Mouse (Mus musculus) embryonic fibroblast, embryonic 13.5 days (primary cell): Measurements from ENCODE around the gene Snai1.

Source experiments
- CTCF ChIP-seq: IDR thresholded peaks from 2 replicates; pipeline ENCODE4 v1.5.1; 2011; ENCODE audit warnings: mild to moderate bottlenecking, control low read depth, low read length, moderate library complexity, borderline replicate concordance; ENCODE audit not compliant: insufficient read depth
- POLR2A ChIP-seq: IDR thresholded peaks from 2 replicates; pipeline ENCODE4 v1.6.1; 2011; ENCODE audit warnings: low read depth, mild to moderate bottlenecking, control low read depth, low read length, moderate library complexity

GRCm38 (mm10) chr2:167503896-167504349 is 34.1 kb upstream of the Snai1 start:
- no peak for TF ChIP-seq CTCF
- no peak for TF ChIP-seq POLR2A
